Mouse (Mus musculus) left cerebral cortex, postnatal 14 days (tissue): ENCODE measurements around the gene Numb. TPM values are rescaled to one million over a fixed set of nuclear protein-coding genes. Genes with fewer than 3 reads are reported as not detected.
A peak's percentile ranks its signal among the peaks of the same experiment; 100 is the strongest.
"Not testable (repeated sequence)": the region's sequence is repeated elsewhere in the genome, so short reads cannot be mapped to it uniquely, and the experiment has no call there.

Source experiments
- DNase-seq, 2 experiments: peaks; one replicate each; pipeline ENCODE4 v3.0.0; 2021 to 2022; ENCODE audit warnings: low spot score in 2 of 2, mixed read lengths in 1 of 2
- intact Hi-C: fragments of 180-260 bp; cut with DNase I; formaldehyde crosslinking; loops from one replicate; pipeline ENCODE4 v1.15.1; 2025
- total RNA-seq, 2 experiments: library from RNA; stranded (reverse); gene quantifications; 2 replicates each; pipeline ENCODE4 v1.2.3; 2021

The Numb gene
- total RNA-seq, 2 experiments from 2014 or later: 53.9 to 65.2 TPM

GRCm38 (mm10) chr12:83925160-83925703 lies 3.5 kb upstream of the Numb start:
- DNase-seq: no peak
- intact Hi-C loops: loop anchor here (10.0 kb wide), 1 partner anchor 70 kb away; no protein-coding TSS in a partner anchor

GRCm38 (mm10) chr12:83924332-83924731 lies 2.6 kb upstream of the Numb start:
- intact Hi-C loops: loop anchor here (5.0 to 10.0 kb wide), 2 partner anchors 42 to 70 kb away; no protein-coding TSS in a partner anchor
- no peak for DNase-seq

GRCm38 (mm10) chr12:83923486-83923859 lies 1.7 kb upstream of the Numb start:
- intact Hi-C loops: loop anchor here (5.0 to 10.0 kb wide), 2 partner anchors 41 to 69 kb away; no protein-coding TSS in a partner anchor
- DNase-seq: no peak

GRCm38 (mm10) chr12:83922724-83923485 lies 1.2 kb upstream of the Numb start:
- intact Hi-C loops: loop anchor here (5.0 to 10.0 kb wide), 2 partner anchors 41 to 68 kb away; no protein-coding TSS in a partner anchor
- no peak for DNase-seq

- no peak for DNase-seq
- intact Hi-C loops: loop anchor here (5.0 to 10.0 kb wide), 2 partner anchors 39 to 66 kb away; no protein-coding TSS in a partner anchor
Measured at GRCm38 (mm10) chr12:83920721-83921441, 853 bp downstream of the Numb start.

GRCm38 (mm10) chr12:83916884-83917283 lies 4.8 kb downstream of the Numb start:
- DNase-seq: no peak
- intact Hi-C loops: no loop called here

GRCm38 (mm10) chr12:83914797-83915196 lies 6.9 kb downstream of the Numb start:
- DNase-seq: no peak
- intact Hi-C loops: no loop called here

- intact Hi-C loops: no loop called here
- DNase-seq: no peak
Measured at GRCm38 (mm10) chr12:83914202-83914740, 7.5 kb downstream of the Numb start.

- intact Hi-C loops: no loop called here
Measured at GRCm38 (mm10) chr12:83910451-83910850, 11.3 kb downstream of the Numb start.

GRCm38 (mm10) chr12:83892926-83893325 lies 28.8 kb downstream of the Numb start:
- DNase-seq: no peak
- intact Hi-C loops: no loop called here

More at GRCm38 (mm10) chr12:83910451-83910850, 11.3 kb downstream of the Numb start:
- DNase-seq: no peak

GRCm38 (mm10) chr12:83891278-83891677 lies 30.5 kb downstream of the Numb start:
- intact Hi-C loops: no loop called here
- no peak for DNase-seq

GRCm38 (mm10) chr12:83889128-83889527 lies 32.6 kb downstream of the Numb start:
- intact Hi-C loops: no loop called here
- DNase-seq: no peak

- peak in 1 of 2 experiments; percentile 13 for DNase-seq
- intact Hi-C loops: no loop called here
Measured at GRCm38 (mm10) chr12:83885516-83886285, 36.0 kb downstream of the Numb start.

GRCm38 (mm10) chr12:83885065-83885464 lies 36.7 kb downstream of the Numb start:
- DNase-seq, intact Hi-C loops: not testable (repeated sequence)

- peak; percentile 19 to 33 for DNase-seq
- intact Hi-C loops: loop anchor here (5.0 kb wide), 1 partner anchor 40 kb away; the partner anchor contains the start of gene Numb
Measured at GRCm38 (mm10) chr12:83882503-83882902, 39.2 kb downstream of the Numb start.

- intact Hi-C loops: loop anchor here (5.0 kb wide), 1 partner anchor 40 kb away; the partner anchor contains the start of gene Numb
- no peak for DNase-seq
Measured at GRCm38 (mm10) chr12:83882088-83882487, 39.6 kb downstream of the Numb start.

- DNase-seq: no peak
- intact Hi-C loops: loop anchor here (5.0 kb wide), 1 partner anchor 41 kb away; the partner anchor contains the start of gene Numb
Measured at GRCm38 (mm10) chr12:83880913-83881312, 40.8 kb downstream of the Numb start.

GRCm38 (mm10) chr12:83875097-83875496 lies 46.6 kb downstream of the Numb start:
- intact Hi-C loops: no loop called here
- no peak for DNase-seq

GRCm38 (mm10) chr12:83874597-83874996 lies 47.1 kb downstream of the Numb start:
- DNase-seq: peak; percentile 79 to 85
- intact Hi-C loops: no loop called here
